Mouse (Mus musculus) intestine, embryonic 15.5 days (tissue): ENCODE measurements around the gene 4930564D02Rik. TPM values are rescaled to one million over a fixed set of nuclear protein-coding genes. Genes with fewer than 3 reads are reported as not detected.

Experiments
- ATAC-seq: fragments of 200-750 bp; cut with Nextera tagmentation; 2 replicates; pipeline ENCODE4 v1.8.0; 2017; ENCODE audit warnings: moderate TSS enrichment, moderate library complexity
- H3K27ac ChIP-seq: fragments of 300-500 bp; sonication (generic); 2 replicates; pipeline ENCODE4 v1.5.1; 2015; ENCODE audit warnings: mild to moderate bottlenecking, inconsistent platforms
- H3K27me3 ChIP-seq: fragments of 300-500 bp; sonication (generic); replicated peaks from 2 replicates; pipeline ENCODE4 v1.6.1; 2015; ENCODE audit warnings: inconsistent platforms
- H3K36me3 ChIP-seq: fragments of 300-500 bp; sonication (generic); 2 replicates; pipeline ENCODE4 v1.6.1; 2015; ENCODE audit warnings: inconsistent platforms
- H3K4me1 ChIP-seq: fragments of 300-500 bp; sonication (generic); replicated peaks from 2 replicates; pipeline ENCODE4 v1.6.1; 2015; ENCODE audit warnings: inconsistent platforms
- H3K4me2 ChIP-seq: fragments of 300-500 bp; sonication (generic); replicated peaks from 2 replicates; pipeline ENCODE4 v1.6.1; 2015; ENCODE audit warnings: mild to moderate bottlenecking, inconsistent platforms
- H3K4me3 ChIP-seq: fragments of 300-500 bp; sonication (generic); replicated peaks from 2 replicates; pipeline ENCODE4 v1.5.1; 2015; ENCODE audit warnings: inconsistent platforms
- H3K9ac ChIP-seq: fragments of 300-500 bp; sonication (generic); 2 replicates; pipeline ENCODE4 v1.6.1; 2015; ENCODE audit warnings: inconsistent platforms
- H3K9me3 ChIP-seq: fragments of 300-500 bp; sonication (generic); 2 replicates; pipeline ENCODE4 v1.6.1; 2016; ENCODE audit warnings: inconsistent platforms
- WGBS: fragments of 180-500 bp; shearing (Covaris S2); methylation state at CpG from one replicate; pipeline ENCODE4 v1.1.7; 2015; 5-methylcytosine and 5-hydroxymethylcytosine counted together
- polyA plus RNA-seq: library from polyadenylated mRNA; unstranded; fragments of >200 nt; fragmentation: Nextera tagmentation; extraction: Ambion mirVana; gene quantifications from 2 replicates; pipeline ENCODE4 v1.2.1, GENCODE M21; 2015

4930564D02Rik gene
- polyA plus RNA-seq, 1 experiment from 2014 or later, result not detected

- Histone ChIP-seq H3K27me3 (no peaks in the 10 kb centered on the region), H3K4me1 (peaks cover 24% of the 10 kb centered on the region), H3K27ac (no peak overlapping the region), H3K9ac (no peak overlapping the region), H3K4me3 (no peak overlapping the region), H3K4me2 (no peak overlapping the region), H3K9me3 (no peaks in the 10 kb centered on the region), H3K36me3 (no peaks in the 10 kb centered on the region)
- ATAC-seq, result no peak
- WGBS, result 55% methylated on average over 5 of the region's 5 CpGs
Measured at GRCm38 (mm10) chr3:105046870-105047269, 19.8 kb upstream of the 4930564D02Rik start.

GRCm38 (mm10) chr3:105047616-105048015 is 19.0 kb upstream of the 4930564D02Rik start:
- ATAC-seq, result no peak
- Histone ChIP-seq H3K36me3 (no peaks in the 10 kb centered on the region), H3K27me3 (no peaks in the 10 kb centered on the region), H3K4me2 (no peak overlapping the region), H3K27ac (no peak overlapping the region), H3K9ac (no peak overlapping the region), H3K4me3 (no peak overlapping the region), H3K9me3 (no peaks in the 10 kb centered on the region), H3K4me1 (peaks cover 22% of the 10 kb centered on the region)
- WGBS, result 50% methylated on average over 8 of the region's 8 CpGs

GRCm38 (mm10) chr3:105049848-105050247 is 16.8 kb upstream of the 4930564D02Rik start:
- Histone ChIP-seq H3K27me3 (no peaks in the 10 kb centered on the region), H3K4me2 (no peak overlapping the region), H3K27ac (no peak overlapping the region), H3K9me3 (no peaks in the 10 kb centered on the region), H3K4me1 (peaks cover 24% of the 10 kb centered on the region), H3K9ac (no peak overlapping the region), H3K4me3 (no peak overlapping the region), H3K36me3 (no peaks in the 10 kb centered on the region)
- 62% methylated on average over 6 of the region's 6 CpGs for WGBS
- ATAC-seq, result no peak

- WGBS, result 41% methylated on average over 2 of the region's 2 CpGs
- H3K4me1 ChIP-seq, result peaks cover 24% of the 10 kb centered on the region
Measured at GRCm38 (mm10) chr3:105051103-105051502, 15.5 kb upstream of the 4930564D02Rik start.

GRCm38 (mm10) chr3:105052171-105052936 is 14.3 kb upstream of the 4930564D02Rik start:
- H3K36me3 ChIP-seq, result no peaks in the 10 kb centered on the region
- H3K4me3 ChIP-seq, result peak overlapping the region; percentile 91
- peak overlapping the region; percentile 72 for H3K4me2 ChIP-seq
- H3K4me1 ChIP-seq, result peaks cover 21% of the 10 kb centered on the region
- peak overlapping the region; percentile 79 for H3K9ac ChIP-seq
- H3K9me3 ChIP-seq, result no peaks in the 10 kb centered on the region
- peak; percentile 64 for ATAC-seq
- H3K27me3 ChIP-seq, result no peaks in the 10 kb centered on the region
- peak overlapping the region; percentile 84 for H3K27ac ChIP-seq
- under 1% methylated on average over 36 of the region's 37 CpGs for WGBS

More at GRCm38 (mm10) chr3:105051103-105051502, 15.5 kb upstream of the 4930564D02Rik start:
- H3K9me3 ChIP-seq, result no peaks in the 10 kb centered on the region
- H3K9ac ChIP-seq, result no peak overlapping the region
- no peak for ATAC-seq
- no peaks in the 10 kb centered on the region for H3K27me3 ChIP-seq
- 0 out of 2 replicates have a peak overlapping the region, but pooled peaks have one; percentile 38 for H3K27ac ChIP-seq
- H3K4me2 ChIP-seq, result peak overlapping the region; percentile 72
- no peaks in the 10 kb centered on the region for H3K36me3 ChIP-seq
- H3K4me3 ChIP-seq, result peak overlapping the region; percentile 91

GRCm38 (mm10) chr3:105052937-105053697 is 13.5 kb upstream of the 4930564D02Rik start, which contains the start of gene Cttnbp2nl:
Gene Cttnbp2nl (minus strand): TSS chr3:105053146.
- peak; percentile 98 for ATAC-seq
- Histone ChIP-seq H3K9me3 (no peaks in the 10 kb centered on the region), H3K4me1 (peaks cover 14% of the 10 kb centered on the region; the same call in 1 of the 2 replicates), H3K27ac (peak within 1 kb of the TSS; percentile 84), H3K9ac (peak within 1 kb of the TSS; percentile 79), H3K27me3 (no peaks in the 10 kb centered on the region), H3K4me3 (peak within 1 kb of the TSS; percentile 91), H3K36me3 (no peaks in the 10 kb centered on the region), H3K4me2 (peak within 1 kb of the TSS; percentile 72)
- 2% methylated on average over 31 of the region's 31 CpGs for WGBS

- Histone ChIP-seq H3K27ac (peak overlapping the region; percentile 66), H3K4me1 (peaks cover 16% of the 10 kb centered on the region; the same call in 1 of the 2 replicates), H3K9me3 (no peaks in the 10 kb centered on the region), H3K27me3 (no peaks in the 10 kb centered on the region), H3K4me3 (peak overlapping the region; percentile 91), H3K9ac (peak overlapping the region; percentile 38), H3K36me3 (no peaks in the 10 kb centered on the region), H3K4me2 (peak overlapping the region; percentile 72)
- ATAC-seq, result 0 out of 2 replicates have a peak, but pooled peaks have one; percentile 1
- 59% methylated on average over 4 of the region's 4 CpGs for WGBS
Measured at GRCm38 (mm10) chr3:105053698-105054001, 13.0 kb upstream of the 4930564D02Rik start.

GRCm38 (mm10) chr3:105054952-105055351 is 11.7 kb upstream of the 4930564D02Rik start:
- Histone ChIP-seq H3K27ac (peak overlapping the region; percentile 11; the same call in 1 of the 2 replicates), H3K4me2 (no peak overlapping the region)

GRCm38 (mm10) chr3:105055666-105056065 is 11.0 kb upstream of the 4930564D02Rik start:
- Histone ChIP-seq H3K4me3 (no peak overlapping the region), H3K9ac (no peak overlapping the region), H3K9me3 (no peaks in the 10 kb centered on the region), H3K27ac (no peak overlapping the region), H3K27me3 (0 out of 2 replicates have a peak, but pooled peaks cover 3% of the 10 kb centered on the region), H3K4me2 (no peak overlapping the region), H3K36me3 (no peaks in the 10 kb centered on the region), H3K4me1 (peaks cover 15% of the 10 kb centered on the region; the same call in 1 of the 2 replicates)
- ATAC-seq, result no peak
- WGBS, result 69% methylated on average over 4 of the region's 4 CpGs

More at GRCm38 (mm10) chr3:105054952-105055351, 11.7 kb upstream of the 4930564D02Rik start:
- Histone ChIP-seq H3K27me3 (0 out of 2 replicates have a peak, but pooled peaks cover 3% of the 10 kb centered on the region), H3K9ac (no peak overlapping the region), H3K4me1 (peaks cover 17% of the 10 kb centered on the region; the same call in 1 of the 2 replicates), H3K9me3 (no peaks in the 10 kb centered on the region), H3K4me3 (no peak overlapping the region), H3K36me3 (no peaks in the 10 kb centered on the region)
- 46% methylated on average over 7 of the region's 7 CpGs for WGBS
- ATAC-seq, result no peak

- WGBS, result 11% methylated on average over 25 of the region's 25 CpGs
- Histone ChIP-seq H3K4me1 (0 out of 2 replicates have a peak, but pooled peaks cover 3% of the 10 kb centered on the region), H3K9me3 (no peaks in the 10 kb centered on the region), H3K9ac (peak overlapping the region; percentile 39), H3K4me2 (peak overlapping the region; percentile 77), H3K27me3 (0 out of 2 replicates have a peak, but pooled peaks cover 3% of the 10 kb centered on the region), H3K27ac (no peak overlapping the region), H3K36me3 (no peaks in the 10 kb centered on the region), H3K4me3 (peak overlapping the region; percentile 30)
- peak; percentile 73 for ATAC-seq
Measured at GRCm38 (mm10) chr3:105058627-105059513, 7.8 kb upstream of the 4930564D02Rik start.

GRCm38 (mm10) chr3:105059911-105060310 is 6.7 kb upstream of the 4930564D02Rik start:
- no peak overlapping the region for H3K27ac ChIP-seq
- H3K9ac ChIP-seq, result no peak overlapping the region
- H3K36me3 ChIP-seq, result no peaks in the 10 kb centered on the region
- 0 out of 2 replicates have a peak, but pooled peaks cover 3% of the 10 kb centered on the region for H3K4me1 ChIP-seq
- H3K27me3 ChIP-seq, result 0 out of 2 replicates have a peak, but pooled peaks cover 3% of the 10 kb centered on the region
- no peak overlapping the region for H3K4me2 ChIP-seq
- no peak for ATAC-seq
- H3K4me3 ChIP-seq, result no peak overlapping the region
- no peaks in the 10 kb centered on the region for H3K9me3 ChIP-seq
- WGBS, result 52% methylated on average over 7 of the region's 7 CpGs
